Mouse (Mus musculus) liver (tissue): ENCODE results near the gene Dnah3.

Experiments used
- DNase-seq: peaks from one replicate; pipeline ENCODE4 v3.0.0-alpha.2; 2020; ENCODE audit warnings: mixed read lengths

Gene Dnah3

DNA sequence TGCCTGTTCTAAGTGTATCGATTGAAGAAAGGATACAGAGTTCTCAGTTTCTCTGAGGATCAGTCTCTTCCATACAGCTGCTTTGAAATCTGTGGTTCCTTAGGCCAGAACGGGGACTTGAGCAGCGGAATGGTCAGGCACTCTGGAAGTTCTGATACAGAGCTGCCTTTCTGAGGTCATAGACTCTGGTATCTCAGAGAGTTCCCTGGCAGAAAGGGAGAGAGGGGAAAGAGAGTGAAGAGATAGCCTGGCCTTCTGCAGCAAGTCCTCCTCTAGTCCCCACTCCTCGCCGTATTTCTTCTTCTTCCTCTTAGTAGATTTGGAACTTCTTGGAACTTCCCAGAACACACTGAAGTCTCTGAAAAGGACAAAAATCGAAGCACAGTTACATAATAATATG, at the start of gene Dnah3:
Gene Dnah3 (minus strand): TSS at position 101 of the 400 bp plus-strand sequence.
- DNase-seq = no peak

DNA sequence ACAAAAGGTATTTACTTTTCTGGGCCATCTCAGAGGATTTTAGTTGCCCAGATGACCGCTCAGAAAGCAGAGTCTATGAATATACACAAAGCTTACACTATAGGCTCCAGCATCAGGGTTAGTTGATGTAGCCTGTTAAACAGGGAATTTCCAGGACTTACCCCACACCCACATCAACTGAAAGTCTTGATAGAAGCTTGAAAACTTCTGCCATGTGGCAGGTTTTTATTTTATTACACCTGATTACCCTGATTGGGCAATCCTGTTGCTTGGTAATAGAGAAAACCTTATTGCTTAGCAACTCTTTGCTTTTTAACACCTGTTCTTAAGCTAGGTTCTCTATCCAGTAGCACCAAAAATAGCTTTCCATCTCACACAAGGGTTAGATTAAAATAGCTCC, 47.7 kb upstream of the Dnah3 start:
- DNase-seq = no peak

DNA sequence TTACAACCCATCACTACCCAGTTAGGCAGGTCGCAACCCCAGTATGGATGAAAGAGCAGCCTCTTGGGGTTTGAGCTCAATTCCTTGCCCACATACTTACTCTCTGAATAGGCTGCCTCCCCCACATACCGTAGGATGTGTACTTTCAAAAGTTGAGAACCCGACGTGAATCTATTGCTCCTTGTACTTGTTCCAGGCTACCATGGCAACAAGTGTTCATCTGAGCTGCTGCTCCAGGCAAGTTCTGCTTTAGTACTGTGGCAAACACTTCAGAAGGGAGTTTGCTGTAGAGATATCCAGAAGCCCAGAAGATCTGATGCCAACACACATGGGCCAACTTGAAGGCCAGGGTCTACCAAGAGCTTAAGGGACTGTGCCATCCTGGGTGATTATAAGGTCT, 33.9 kb upstream of the Dnah3 start:
- no peak for DNase-seq

DNA sequence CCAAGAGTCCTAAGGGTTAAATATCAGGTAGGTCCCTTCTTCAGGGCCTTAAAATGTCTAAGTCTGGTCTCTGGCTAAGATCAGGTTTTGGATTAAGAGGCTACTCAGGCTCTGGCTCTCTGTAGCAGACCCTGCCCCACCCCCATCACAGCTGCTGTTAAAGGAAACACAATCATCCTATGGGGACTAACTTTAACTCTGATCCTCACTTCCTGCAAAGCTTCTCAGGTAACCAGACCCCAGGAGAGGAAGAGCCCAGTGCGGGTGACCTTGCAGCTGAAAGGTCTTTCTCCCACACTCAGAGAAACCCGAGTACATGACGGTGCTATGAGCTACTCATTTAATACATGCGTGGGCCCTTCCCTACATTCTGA, 32.6 kb upstream of the Dnah3 start:
- peak; percentile 12 for DNase-seq

DNA sequence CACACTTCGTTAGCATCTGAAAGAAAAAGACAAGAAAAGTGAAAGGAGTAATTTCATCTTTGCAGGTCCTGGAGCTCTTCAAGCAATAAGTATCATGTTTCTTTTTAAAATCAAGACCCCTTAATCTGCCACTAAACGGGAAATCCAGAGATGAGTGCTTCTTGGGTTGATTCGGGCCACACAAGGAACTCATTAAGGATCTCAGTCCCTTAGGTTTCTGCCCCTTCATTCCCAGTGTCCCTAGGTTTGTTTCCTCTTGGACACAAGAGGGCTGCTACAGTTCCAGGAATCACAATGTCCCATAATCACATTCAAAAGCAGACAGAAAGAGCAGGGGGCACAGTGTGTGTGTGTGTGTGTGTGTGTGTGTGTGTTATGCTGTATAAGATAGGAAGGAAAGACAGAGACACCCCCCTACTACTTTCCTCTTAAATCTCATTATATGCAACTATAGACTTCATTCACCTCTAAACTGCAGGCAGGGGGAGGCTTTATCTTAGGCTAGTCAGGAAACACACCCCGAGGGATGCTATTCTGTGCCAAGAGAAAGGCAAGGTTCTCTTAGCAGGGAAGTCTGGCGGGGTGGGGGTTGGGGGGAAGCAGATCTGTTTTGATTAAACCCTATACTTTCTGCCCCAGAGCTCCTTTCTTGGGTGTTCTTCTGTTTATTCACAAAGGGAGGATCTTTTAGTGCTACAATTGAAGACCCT, 32.1 kb upstream of the Dnah3 start:
- DNase-seq = no peak

DNA sequence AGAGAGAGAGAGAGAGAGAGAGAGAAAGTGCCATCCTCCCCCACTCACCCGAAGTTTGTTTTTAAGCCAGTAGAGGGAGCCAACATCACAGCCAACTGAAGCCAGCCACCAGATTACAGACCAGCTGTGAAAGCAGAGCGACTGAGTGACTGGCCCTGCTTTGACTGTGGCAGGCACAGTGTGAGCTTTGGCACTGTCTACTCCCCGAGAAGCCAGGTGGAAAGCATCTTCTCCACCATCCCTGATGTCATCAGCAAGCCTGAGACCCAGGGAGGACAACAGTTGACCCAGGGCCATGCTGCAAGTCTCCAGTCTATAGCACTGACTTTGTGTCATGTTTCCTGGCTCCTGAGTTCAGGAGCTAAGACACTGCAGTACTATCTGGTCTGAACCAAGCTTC, 29.8 kb upstream of the Dnah3 start:
- DNase-seq = peak; percentile 43

DNA sequence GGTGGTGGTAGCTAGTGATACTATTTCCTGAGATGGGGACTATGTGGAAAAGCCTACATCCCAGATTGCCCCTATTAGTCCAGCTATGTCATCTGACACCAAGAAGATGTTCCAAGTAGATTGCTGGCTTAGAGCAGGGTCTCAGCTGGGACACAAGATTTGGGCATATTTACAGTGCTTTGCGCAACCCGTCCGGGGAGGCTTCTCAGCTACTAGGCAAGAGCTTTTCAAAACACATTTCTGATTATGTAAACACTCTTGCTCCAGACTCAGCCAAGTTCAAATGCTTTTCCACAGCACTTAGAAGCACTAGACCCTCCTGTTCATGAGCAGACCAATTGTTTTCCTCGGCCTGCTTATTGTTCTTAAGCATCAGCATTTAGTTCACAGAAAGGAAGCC, 28.7 kb upstream of the Dnah3 start:
- DNase-seq = no peak

DNA sequence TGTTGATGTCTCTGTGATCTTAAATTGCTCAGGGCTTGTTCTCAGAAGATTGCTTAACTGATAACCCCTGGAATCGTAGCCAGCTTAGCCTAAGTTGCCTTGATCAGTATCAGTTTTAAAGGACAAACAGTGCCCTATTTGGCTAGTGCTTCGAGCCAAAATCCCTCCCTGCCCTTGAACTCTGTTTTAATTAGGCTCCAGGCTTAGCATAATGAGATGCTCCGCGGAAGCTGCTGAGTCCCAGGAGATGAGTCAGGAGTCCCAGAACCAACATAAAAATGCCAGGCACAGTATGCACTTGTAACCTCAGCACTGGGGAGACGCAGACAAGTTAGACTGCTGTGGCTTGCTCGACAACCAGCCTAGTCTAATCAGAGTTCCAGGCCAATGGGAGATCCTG, 22.4 kb upstream of the Dnah3 start:
- no peak for DNase-seq

DNA sequence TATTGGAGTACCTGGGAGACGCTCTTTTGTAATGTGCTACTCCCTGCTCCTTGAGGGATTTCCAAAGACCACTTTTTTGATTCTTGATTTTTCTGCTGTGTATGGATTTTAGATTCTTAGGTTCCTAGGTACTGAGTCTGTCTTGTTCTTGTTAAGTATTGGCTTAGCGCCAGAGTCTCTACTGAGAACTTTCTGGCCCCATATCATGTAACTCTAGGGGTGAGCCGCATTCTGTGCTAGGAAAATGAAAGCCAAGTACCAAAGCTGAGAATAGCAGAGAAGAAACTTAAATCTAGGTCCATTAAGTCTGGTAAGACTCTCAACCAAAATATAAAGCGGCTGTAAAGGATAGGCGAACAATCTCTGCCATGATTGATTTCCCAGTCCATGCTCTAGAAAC, 21.9 kb upstream of the Dnah3 start:
- no peak for DNase-seq

DNA sequence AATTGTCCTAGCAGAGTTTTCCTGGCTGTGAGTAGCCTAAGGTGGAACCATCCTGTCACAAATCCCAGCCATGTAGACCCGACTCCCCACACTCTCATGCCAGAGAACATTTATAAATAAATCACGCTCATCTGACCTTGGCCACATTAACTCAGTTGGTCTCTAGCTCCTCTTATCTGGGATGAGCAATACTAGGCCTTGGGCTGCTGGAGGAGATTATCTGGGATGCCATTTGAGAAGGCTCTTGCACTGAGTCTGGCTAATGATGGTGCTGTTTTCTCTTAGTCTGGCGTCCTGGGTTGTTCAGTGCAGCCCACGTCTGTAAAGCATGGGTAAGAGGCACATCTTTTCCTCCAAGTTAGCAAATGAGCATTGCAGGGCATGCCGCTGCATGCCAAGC, 14.6 kb upstream of the Dnah3 start:
- DNase-seq = no peak

DNA sequence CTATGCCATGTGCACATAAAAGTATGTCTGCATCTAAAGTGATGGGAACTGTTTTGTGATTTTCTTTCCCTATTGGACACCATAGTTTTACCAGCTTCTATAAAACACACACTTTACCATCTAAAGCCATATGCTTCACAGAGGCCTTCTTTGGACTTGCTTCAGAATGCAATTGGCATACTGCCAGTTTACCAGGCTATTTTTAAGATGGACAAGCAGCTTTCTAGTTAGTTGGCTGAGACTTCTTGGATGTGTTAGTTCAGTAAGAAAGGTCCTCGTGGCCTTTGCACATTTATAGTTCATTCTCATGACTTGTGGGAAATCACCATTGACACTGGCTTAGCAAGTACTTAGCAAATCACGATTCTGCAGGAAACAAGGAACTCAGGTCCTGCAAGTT, 11.3 kb upstream of the Dnah3 start:
- no peak for DNase-seq

DNA sequence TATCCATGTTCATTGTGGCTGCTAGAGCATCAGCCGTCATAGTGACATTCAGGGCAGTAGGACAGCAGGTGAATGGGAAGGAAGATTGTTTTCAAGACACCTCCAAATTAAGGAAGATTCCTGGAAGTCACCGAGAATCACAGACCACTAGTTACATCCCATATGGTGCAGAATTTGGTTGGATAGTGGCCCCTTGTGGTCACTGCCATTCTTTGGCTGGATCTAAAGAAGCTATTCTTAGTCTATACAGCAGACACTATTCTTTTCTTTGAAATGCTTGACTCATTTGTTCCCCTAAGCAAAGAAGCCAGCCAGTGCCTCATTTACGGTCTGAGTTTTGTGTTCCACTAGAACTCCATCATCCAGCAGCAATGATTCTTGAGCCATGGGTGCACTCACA, 9.9 kb upstream of the Dnah3 start:
- DNase-seq = no peak

DNA sequence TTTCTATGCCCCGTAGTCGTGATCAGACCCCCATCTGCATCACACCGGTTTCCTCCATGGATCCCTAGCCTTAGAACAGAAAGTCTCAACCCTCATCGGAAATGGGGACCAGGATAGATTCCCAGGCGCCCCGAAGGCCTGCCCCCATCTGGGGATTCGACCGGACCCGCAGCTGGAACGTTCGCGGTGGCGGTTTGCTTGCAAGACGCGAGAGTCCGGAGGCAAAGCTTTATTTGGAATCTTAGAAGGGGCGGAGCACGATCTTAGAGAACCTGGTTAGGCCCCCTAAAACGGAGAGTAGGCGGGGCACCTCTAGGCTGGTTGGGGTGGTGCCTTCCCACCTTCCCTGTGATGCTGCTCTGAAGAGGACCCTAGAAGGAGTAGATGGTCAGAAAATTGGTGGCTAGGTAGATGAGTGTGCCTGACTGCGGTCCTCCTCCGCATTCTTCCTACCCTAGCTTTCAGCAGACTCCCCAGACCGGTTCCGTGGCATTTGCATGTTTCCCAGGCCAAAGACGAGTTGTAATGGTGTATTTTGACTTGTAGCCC, 8.0 kb upstream of the Dnah3 start:
- DNase-seq = peak; percentile 16

DNA sequence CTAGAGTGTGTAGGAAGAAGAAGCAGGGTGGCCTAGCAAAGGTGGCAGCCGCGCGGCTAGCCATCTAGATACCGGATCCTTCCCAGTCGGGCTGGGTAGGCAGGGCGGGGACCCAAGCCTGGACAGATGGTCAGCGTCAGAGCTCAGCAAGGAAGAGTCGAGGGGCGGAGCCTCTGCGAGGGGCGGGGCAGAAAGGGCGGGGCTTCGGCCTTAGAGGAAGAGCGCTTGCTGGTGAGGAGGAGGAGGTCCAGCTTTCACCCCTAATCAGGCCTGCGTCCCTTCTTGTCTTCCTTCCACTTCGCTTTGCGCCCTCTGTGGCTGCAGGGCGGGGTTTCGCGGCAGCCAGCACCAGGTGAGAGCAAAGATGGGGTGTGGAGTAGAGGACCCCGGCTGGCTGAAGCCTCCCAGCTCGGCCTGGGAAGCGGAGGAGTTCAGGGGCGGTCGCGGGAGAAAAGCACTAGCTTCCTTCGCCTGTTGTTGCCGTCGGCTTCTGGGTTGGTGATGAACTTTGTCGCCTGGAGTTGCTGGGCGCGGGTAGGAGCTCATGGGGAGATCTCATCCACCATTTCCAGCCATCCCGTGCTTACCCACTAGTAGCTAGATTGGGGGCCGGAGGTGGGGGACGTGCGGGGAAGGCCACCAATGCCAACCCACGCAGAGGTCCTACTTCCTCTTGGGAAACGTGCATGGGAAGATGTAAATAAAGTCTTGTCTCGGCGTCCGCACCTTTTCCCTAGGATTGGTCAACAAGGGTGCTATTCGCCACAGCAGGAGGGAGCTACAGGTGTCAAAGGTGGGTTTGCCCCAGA, 7.3 kb upstream of the Dnah3 start, which contains the start of gene Tmem159:
Gene Tmem159 (plus strand): TSS at position 190 of the 809 bp plus-strand sequence.
- peak; percentile 88 for DNase-seq

DNA sequence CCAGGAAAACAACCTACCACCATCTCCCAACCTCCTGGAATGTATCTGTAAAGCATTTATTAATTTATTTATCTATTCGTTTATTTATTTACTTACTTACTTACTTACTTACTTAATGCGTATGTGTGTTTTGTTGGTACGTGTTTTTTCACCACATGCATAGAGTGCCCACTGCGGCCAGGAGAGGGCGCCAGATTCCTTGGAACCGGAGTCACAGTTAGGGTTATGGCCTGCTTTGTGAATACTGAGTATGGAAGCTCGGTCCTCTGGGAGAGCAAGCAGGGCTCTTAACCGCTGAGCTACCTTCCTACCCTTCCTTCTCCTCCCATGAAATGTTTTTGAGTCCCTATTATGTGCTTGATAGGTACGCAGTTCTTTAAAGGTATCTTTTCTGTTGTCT, 3.3 kb upstream of the Dnah3 start:
- DNase-seq = peak; percentile 68

DNA sequence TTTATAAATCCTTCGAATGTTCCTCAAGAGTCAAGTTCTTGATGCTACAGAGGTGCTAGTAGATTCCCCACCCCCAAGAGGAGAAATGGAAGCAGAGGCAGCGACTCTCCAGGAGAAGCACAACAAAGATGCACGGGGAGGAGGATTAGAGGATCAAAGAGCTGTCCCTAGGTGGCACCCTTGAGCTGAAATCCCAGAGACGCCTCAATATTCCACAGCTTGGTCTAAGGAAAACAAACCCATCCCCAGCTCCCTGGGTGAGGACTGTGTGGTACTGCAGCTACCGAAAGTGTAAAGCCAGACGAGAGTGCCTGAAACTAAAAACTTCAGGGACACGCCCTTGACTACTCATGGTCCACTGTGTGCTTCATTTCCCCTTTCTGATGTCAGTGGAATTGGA, 2.8 kb upstream of the Dnah3 start:
- DNase-seq = peak; percentile 15

DNA sequence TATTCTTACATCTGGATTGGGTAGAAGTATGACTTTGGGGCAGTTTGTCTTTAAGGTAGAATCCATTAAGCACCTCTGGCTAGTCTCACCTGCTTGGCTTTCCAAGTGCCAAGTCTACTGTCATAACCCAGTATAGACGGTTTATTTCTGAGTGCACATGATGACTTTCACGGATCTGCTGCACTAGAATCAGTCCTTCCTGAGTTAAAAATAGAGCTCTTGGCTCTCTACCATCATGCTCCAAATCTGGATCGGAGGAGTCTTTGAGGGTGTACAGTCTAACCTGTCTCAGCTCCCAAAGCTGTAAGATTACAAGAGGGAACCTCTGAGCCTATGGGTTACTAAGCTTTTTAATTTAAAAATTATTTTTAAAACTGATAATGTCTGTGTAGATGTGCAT, 864 bp downstream of the Dnah3 start:
- no peak for DNase-seq

DNA sequence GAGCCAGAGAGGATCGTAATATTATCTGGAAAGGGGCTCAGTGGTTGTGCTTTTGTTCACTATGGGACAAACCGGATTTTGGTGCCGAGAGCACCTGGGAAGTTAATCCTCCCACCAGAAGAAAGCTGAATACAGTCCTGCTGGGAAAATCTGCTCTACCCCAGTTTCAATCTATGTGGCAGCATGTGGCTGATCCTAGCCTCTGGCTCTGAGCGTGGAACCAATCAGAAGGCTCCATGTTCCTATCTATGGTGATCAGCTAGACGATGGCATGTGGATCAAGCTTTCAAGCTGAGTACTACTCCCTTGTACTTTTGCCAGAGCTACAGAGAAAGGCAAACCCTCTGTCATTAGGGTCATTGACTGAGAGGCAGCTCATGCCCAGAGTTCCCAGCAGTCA, 2.0 kb downstream of the Dnah3 start:
- no peak for DNase-seq

DNA sequence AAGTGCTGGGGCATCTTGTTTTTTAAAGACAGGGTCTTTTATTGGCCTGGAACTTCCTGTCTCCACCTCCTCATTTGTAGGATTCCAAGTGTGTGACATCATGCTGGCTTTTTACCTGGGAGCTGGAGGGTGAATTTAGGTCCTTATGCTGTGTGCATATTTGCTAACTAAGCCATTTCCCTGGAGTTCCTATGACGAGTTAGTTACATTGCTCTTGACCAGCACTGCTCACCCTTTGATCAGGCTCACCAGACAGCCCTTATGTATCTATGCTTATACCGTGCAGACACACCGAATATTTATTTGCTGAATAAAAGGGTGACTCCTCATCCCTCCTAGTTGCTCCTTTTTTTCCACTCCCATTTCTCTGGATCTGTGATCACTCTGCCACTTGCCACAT, 14.9 kb downstream of the Dnah3 start:
- DNase-seq = no peak

DNA sequence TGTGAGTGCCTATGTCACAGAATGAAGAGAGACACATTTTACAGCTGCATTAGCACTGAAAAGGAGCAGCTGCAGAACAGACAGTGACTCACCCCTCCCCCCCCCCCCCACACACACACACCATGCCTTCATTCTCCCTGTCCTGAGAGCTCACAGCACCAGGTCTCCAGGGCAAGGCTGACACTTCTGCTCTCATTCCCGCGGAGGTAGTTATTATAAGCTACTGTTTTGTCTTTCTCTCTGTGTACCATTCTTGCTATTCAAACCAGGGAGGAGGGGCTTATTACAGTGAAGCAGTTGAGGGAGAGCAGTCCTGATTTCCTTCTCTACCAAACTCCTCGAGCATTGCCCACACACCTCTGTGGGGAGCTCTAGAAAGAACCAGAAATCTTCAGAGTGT, 25.9 kb downstream of the Dnah3 start:
- no peak for DNase-seq

DNA sequence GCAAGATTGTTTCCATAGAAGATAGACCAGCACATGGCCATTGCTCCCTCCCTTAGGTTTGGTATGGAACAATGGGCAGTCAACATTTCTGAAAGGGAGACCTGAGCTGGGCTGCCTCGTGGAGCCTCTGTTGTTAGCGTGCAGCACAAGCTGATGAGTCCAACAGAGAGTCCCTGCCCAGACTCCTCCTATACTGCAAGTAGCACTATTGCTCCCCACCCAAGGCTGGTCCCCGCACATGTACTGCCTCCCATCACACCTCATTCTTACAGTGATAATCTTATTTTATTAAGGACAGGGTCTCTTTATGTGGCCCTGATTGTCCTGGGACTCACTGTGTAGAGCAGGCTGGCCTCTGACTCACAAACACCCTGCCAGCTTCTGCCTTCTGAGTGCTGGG, 27.0 kb downstream of the Dnah3 start:
- no peak for DNase-seq

DNA sequence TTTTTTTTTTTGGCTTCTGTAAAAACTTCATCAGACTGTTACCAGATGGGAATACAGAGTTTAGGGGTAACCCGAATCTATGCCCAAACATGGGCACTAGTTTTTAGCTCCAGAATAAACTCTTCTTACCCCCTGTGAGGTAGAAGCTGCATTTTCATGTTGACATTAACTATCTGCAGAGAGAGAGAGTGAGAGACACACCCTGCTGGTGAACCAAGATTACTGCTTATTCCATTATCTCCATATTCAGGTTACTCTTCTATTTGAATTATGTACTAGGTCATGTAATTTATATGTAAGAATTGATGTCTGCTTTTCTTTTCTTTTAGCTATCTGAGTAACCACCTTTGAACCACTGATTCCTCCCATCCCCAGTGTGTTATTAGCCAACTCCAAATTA, 31.0 kb downstream of the Dnah3 start:
- DNase-seq = no peak

DNA sequence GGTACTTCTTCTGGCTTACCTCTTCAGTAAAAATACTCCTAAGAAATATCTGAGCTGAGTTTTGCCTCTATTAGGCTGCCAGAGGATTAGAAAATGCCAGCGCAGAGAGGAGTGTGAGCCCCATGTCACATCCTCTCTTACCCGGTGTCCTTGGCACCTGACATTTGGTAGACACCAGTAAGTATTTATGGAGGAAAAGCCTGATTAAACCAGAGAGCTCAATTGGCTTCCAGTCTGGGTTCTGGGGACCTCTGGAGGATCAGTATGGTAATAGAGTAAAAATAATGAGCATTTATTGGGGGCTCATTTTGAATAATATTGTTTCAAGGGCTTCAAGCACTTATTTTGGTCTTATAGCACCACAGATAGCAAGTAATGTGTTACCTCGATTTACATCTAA, 39.6 kb downstream of the Dnah3 start:
- no peak for DNase-seq

DNA sequence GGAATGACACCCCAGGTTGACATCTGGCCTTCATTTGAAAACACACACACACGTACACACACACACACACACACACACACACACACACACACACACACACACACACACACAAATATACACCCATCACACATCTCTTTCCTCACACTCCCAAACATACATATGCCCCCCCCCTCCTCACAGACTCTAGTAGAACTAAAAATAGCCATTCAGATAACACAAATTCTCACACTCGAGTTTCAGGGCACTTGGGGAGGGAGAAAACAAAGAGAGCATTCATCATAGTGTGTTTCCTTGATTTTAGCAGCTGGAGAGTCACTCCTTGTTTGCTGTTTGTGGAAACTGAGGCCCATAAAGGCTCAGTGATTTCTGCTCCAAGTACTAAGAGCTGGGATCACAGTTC, 41.1 kb downstream of the Dnah3 start:
- DNase-seq = no peak
